Mouse (Mus musculus): ENCODE measurements at regions not wholly inside any gene's neighbourhood (a gene's known extent, or its start where the extent isn't known, plus 50 kb on each side); places are given as distances from the start of the nearest gene placed in this dataset.
A peak's percentile ranks its signal among the peaks of the same experiment; 100 is the strongest.

GRCm38 (mm10) chr17:83903467-83903866 lies 55.7 kb upstream of the Haao start:
- TF ChIP-seq POLR2A (IDR thresholded peaks at IDR 0.05; ENCODE audit: borderline replicate concordance, low read depth, low read length) (no peak), CTCF (IDR thresholded peaks at IDR 0.05; ENCODE audit: low read depth, low read length) (peak; percentile 57)
